Mouse (Mus musculus): ENCODE measurements at regions not wholly inside any gene's neighbourhood (a gene's known extent, or its start where the extent isn't known, plus 50 kb on each side); places are given as distances from the start of the nearest gene placed in this dataset.

GRCm38 (mm10) chr13:84749214-84749613 lies 440.0 kb upstream of the Ccnh start:
- DNase-seq (ENCODE audit: low spot score) (no peak), ATAC-seq (ENCODE audit: extremely low read depth, insufficient number of reproducible peaks, low FRiP score, poor library complexity, severe bottlenecking) (no peak)
- TF ChIP-seq TAL1 (conservative IDR thresholded peaks at IDR 0.05; ENCODE audit: low read depth, low read length) (no peak), CTCF (IDR thresholded peaks at IDR 0.05; ENCODE audit: low read depth, low read length) (no peak), GATA2 (IDR thresholded peaks at IDR 0.05; ENCODE audit: borderline replicate concordance, low read depth, low read length) (no peak), POLR2AphosphoS5 (IDR thresholded peaks at IDR 0.05; ENCODE audit: insufficient replicate concordance, low read depth, low read length) (no peak), GATA1 (IDR thresholded peaks at IDR 0.05; ENCODE audit: borderline replicate concordance, low read length) (no peak)
- H3K27me3 ChIP-seq (ENCODE audit: insufficient read depth, low read length): no peaks in the 10 kb centered on the region
- no peak overlapping the region for H3K4me3 ChIP-seq (ENCODE audit: low read depth, low read length)
- H3K9me3 ChIP-seq (replicated peaks): no peaks in the 10 kb centered on the region
- H3K4me1 ChIP-seq (ENCODE audit: insufficient read depth, low read depth, low read length): no peaks in the 10 kb centered on the region
- H3K36me3 ChIP-seq (replicated peaks): no peaks in the 10 kb centered on the region

GRCm38 (mm10) chr13:84750136-84750535 lies 439.1 kb upstream of the Ccnh start:
- ATAC-seq (ENCODE audit: extremely low read depth, insufficient number of reproducible peaks, low FRiP score, poor library complexity, severe bottlenecking): no peak
- Histone ChIP-seq H3K36me3 (replicated peaks) (no peaks in the 10 kb centered on the region), H3K4me3 (ENCODE audit: low read depth, low read length) (no peak overlapping the region), H3K4me1 (ENCODE audit: insufficient read depth, low read depth, low read length) (no peaks in the 10 kb centered on the region), H3K27me3 (ENCODE audit: insufficient read depth, low read length) (no peaks in the 10 kb centered on the region), H3K9me3 (replicated peaks) (no peaks in the 10 kb centered on the region)
- no peak for DNase-seq (ENCODE audit: low spot score)
- no peak for TF ChIP-seq GATA1 (IDR thresholded peaks at IDR 0.05; ENCODE audit: borderline replicate concordance, low read length)
- TF ChIP-seq GATA2 (IDR thresholded peaks at IDR 0.05; ENCODE audit: borderline replicate concordance, low read depth, low read length): no peak
- TF ChIP-seq TAL1 (conservative IDR thresholded peaks at IDR 0.05; ENCODE audit: low read depth, low read length): no peak
- no peak for TF ChIP-seq POLR2AphosphoS5 (IDR thresholded peaks at IDR 0.05; ENCODE audit: insufficient replicate concordance, low read depth, low read length)
- no peak for TF ChIP-seq CTCF (IDR thresholded peaks at IDR 0.05; ENCODE audit: low read depth, low read length)

- Histone ChIP-seq H3K9me3 (replicated peaks) (no peaks in the 10 kb centered on the region), H3K36me3 (replicated peaks) (no peaks in the 10 kb centered on the region), H3K4me1 (ENCODE audit: insufficient read depth, low read depth, low read length) (no peaks in the 10 kb centered on the region), H3K4me3 (ENCODE audit: low read depth, low read length) (no peak overlapping the region), H3K27me3 (ENCODE audit: insufficient read depth, low read length) (peaks cover 2% of the 10 kb centered on the region; the same call in 1 of the 2 replicates)
- no peak for DNase-seq (ENCODE audit: low spot score)
- no peak for ATAC-seq (ENCODE audit: extremely low read depth, insufficient number of reproducible peaks, low FRiP score, poor library complexity, severe bottlenecking)
- no peak for TF ChIP-seq POLR2AphosphoS5 (IDR thresholded peaks at IDR 0.05; ENCODE audit: insufficient replicate concordance, low read depth, low read length)
- TF ChIP-seq GATA2 (IDR thresholded peaks at IDR 0.05; ENCODE audit: borderline replicate concordance, low read depth, low read length): no peak
- no peak for TF ChIP-seq TAL1 (conservative IDR thresholded peaks at IDR 0.05; ENCODE audit: low read depth, low read length)
- TF ChIP-seq CTCF (IDR thresholded peaks at IDR 0.05; ENCODE audit: low read depth, low read length): no peak
- no peak for TF ChIP-seq GATA1 (IDR thresholded peaks at IDR 0.05; ENCODE audit: borderline replicate concordance, low read length)
Measured at GRCm38 (mm10) chr13:84751576-84752490, 437.4 kb upstream of the Ccnh start.

- H3K4me1 ChIP-seq (ENCODE audit: insufficient read depth, low read depth, low read length): no peaks in the 10 kb centered on the region
- H3K4me3 ChIP-seq (ENCODE audit: low read depth, low read length): no peak overlapping the region
- peaks cover 3% of the 10 kb centered on the region; the same call in 1 of the 2 replicates for H3K27me3 ChIP-seq (ENCODE audit: insufficient read depth, low read length)
- ATAC-seq (ENCODE audit: extremely low read depth, insufficient number of reproducible peaks, low FRiP score, poor library complexity, severe bottlenecking) (no peak), DNase-seq (ENCODE audit: low spot score) (no peak)
- no peaks in the 10 kb centered on the region for H3K36me3 ChIP-seq (replicated peaks)
- H3K9me3 ChIP-seq (replicated peaks): no peaks in the 10 kb centered on the region
- no peak for TF ChIP-seq CTCF (IDR thresholded peaks at IDR 0.05; ENCODE audit: low read depth, low read length)
- no peak for TF ChIP-seq GATA2 (IDR thresholded peaks at IDR 0.05; ENCODE audit: borderline replicate concordance, low read depth, low read length)
- no peak for TF ChIP-seq TAL1 (conservative IDR thresholded peaks at IDR 0.05; ENCODE audit: low read depth, low read length)
- TF ChIP-seq POLR2AphosphoS5 (IDR thresholded peaks at IDR 0.05; ENCODE audit: insufficient replicate concordance, low read depth, low read length): no peak
- TF ChIP-seq GATA1 (IDR thresholded peaks at IDR 0.05; ENCODE audit: borderline replicate concordance, low read length): no peak
Measured at GRCm38 (mm10) chr13:84752491-84752820, 436.8 kb upstream of the Ccnh start.

- ATAC-seq (ENCODE audit: extremely low read depth, insufficient number of reproducible peaks, low FRiP score, poor library complexity, severe bottlenecking) (no peak), DNase-seq (ENCODE audit: low spot score) (no peak)
- Histone ChIP-seq H3K4me1 (ENCODE audit: insufficient read depth, low read depth, low read length) (no peaks in the 10 kb centered on the region), H3K27me3 (ENCODE audit: insufficient read depth, low read length) (peaks cover 3% of the 10 kb centered on the region; the same call in 1 of the 2 replicates), H3K36me3 (replicated peaks) (no peaks in the 10 kb centered on the region), H3K4me3 (ENCODE audit: low read depth, low read length) (no peak overlapping the region), H3K9me3 (replicated peaks) (no peaks in the 10 kb centered on the region)
- no peak for TF ChIP-seq CTCF (IDR thresholded peaks at IDR 0.05; ENCODE audit: low read depth, low read length)
- no peak for TF ChIP-seq POLR2AphosphoS5 (IDR thresholded peaks at IDR 0.05; ENCODE audit: insufficient replicate concordance, low read depth, low read length)
- no peak for TF ChIP-seq GATA2 (IDR thresholded peaks at IDR 0.05; ENCODE audit: borderline replicate concordance, low read depth, low read length)
- TF ChIP-seq GATA1 (IDR thresholded peaks at IDR 0.05; ENCODE audit: borderline replicate concordance, low read length): no peak
- TF ChIP-seq TAL1 (conservative IDR thresholded peaks at IDR 0.05; ENCODE audit: low read depth, low read length): no peak
Measured at GRCm38 (mm10) chr13:84753751-84754500, 435.3 kb upstream of the Ccnh start.
